Mouse (Mus musculus) neural tube, embryonic 14.5 days (tissue): Measurements from ENCODE around the gene Fbxw22. TPM values are rescaled to one million over a fixed set of nuclear protein-coding genes. Genes with fewer than 3 reads are reported as not detected.
"Not testable (repeated sequence)": the region's sequence is repeated elsewhere in the genome, so short reads cannot be mapped to it uniquely, and the experiment has no call there.

ENCODE experiments used
- ATAC-seq: fragments of 200-750 bp; cut with Nextera tagmentation; 2 replicates; pipeline ENCODE4 v1.8.0; 2017; ENCODE audit warnings: low read depth, mild to moderate bottlenecking, moderate TSS enrichment, moderate library complexity
- H3K27ac ChIP-seq: fragments of 300-500 bp; sonication (generic); 2 replicates; pipeline ENCODE4 v1.5.1; 2014; ENCODE audit warnings: low read depth, mild to moderate bottlenecking, control low read depth, low read length, moderate library complexity, mixed read lengths
- H3K27me3 ChIP-seq: fragments of 300-500 bp; sonication (generic); 2 replicates; pipeline ENCODE4 v1.6.1; 2014; ENCODE audit warnings: low read length; ENCODE audit not compliant: control insufficient read depth, insufficient read depth
- H3K36me3 ChIP-seq: fragments of 300-500 bp; sonication (generic); 2 replicates; pipeline ENCODE4 v1.6.1; 2014; ENCODE audit warnings: low read length, mixed read lengths; ENCODE audit not compliant: control insufficient read depth, insufficient read depth
- H3K4me1 ChIP-seq: fragments of 300-500 bp; sonication (generic); 2 replicates; pipeline ENCODE4 v1.6.1; 2014; ENCODE audit warnings: low read length; ENCODE audit not compliant: control insufficient read depth, insufficient read depth
- H3K4me2 ChIP-seq: fragments of 300-500 bp; sonication (generic); 2 replicates; pipeline ENCODE4 v1.6.1; 2014; ENCODE audit warnings: mild to moderate bottlenecking, low read depth, low read length, control low read depth
- H3K4me3 ChIP-seq: fragments of 300-500 bp; sonication (generic); 2 replicates; pipeline ENCODE4 v1.5.1; 2014; ENCODE audit warnings: low read depth, low read length, control low read depth, mixed read lengths
- H3K9ac ChIP-seq: fragments of 300-500 bp; sonication (generic); replicated peaks from 2 replicates; pipeline ENCODE4 v1.6.1; 2014; ENCODE audit warnings: low read depth, mild to moderate bottlenecking, control low read depth, low read length, mixed read lengths
- H3K9me3 ChIP-seq: fragments of 300-500 bp; sonication (generic); 2 replicates; pipeline ENCODE4 v1.6.1; 2016; ENCODE audit warnings: low read length; ENCODE audit not compliant: control insufficient read depth
- WGBS: fragments of 180-500 bp; shearing (Covaris S2); extraction: QIAGEN DNeasy Blood & Tissue Kit; methylation state at CpG from one replicate; pipeline ENCODE4 v1.1.7; 2014; 5-methylcytosine and 5-hydroxymethylcytosine counted together
- polyA plus RNA-seq: library from polyadenylated mRNA; unstranded; fragments of >200 nt; fragmentation: Nextera tagmentation; extraction: Ambion mirVana; gene quantifications from 2 replicates; pipeline ENCODE4 v1.2.1, GENCODE M21; 2014

The Fbxw22 gene
- not detected in 2 replicates for polyA plus RNA-seq

GRCm38 (mm10) chr9:109404196-109404595 lies at the start of gene Fbxw22:
Fbxw22 (minus strand) TSS chr9:109404296.
- not testable (repeated sequence) for H3K9ac ChIP-seq, H3K4me3 ChIP-seq, H3K36me3 ChIP-seq, H3K4me1 ChIP-seq, H3K4me2 ChIP-seq, H3K9me3 ChIP-seq, ATAC-seq, H3K27ac ChIP-seq, H3K27me3 ChIP-seq
- 84% methylated on average over 4 of the region's 4 CpGs for WGBS

- Histone ChIP-seq H3K4me1 (no peaks in the 10 kb centered on the region), H3K27ac (no peak within 1 kb of the TSS), H3K4me3 (no peak within 1 kb of the TSS), H3K36me3 (no peaks in the 10 kb centered on the region), H3K9ac (no peak within 1 kb of the TSS), H3K9me3 (no peaks in the 10 kb centered on the region), H3K4me2 (no peak within 1 kb of the TSS), H3K27me3 (no peaks in the 10 kb centered on the region)
- no peak for ATAC-seq
Observed at GRCm38 (mm10) chr9:109449040-109449439, 44.9 kb upstream of the Fbxw22 start, which contains the start of gene Fbxw16. Fbxw16 (minus strand) TSS chr9:109449140.

DNA sequence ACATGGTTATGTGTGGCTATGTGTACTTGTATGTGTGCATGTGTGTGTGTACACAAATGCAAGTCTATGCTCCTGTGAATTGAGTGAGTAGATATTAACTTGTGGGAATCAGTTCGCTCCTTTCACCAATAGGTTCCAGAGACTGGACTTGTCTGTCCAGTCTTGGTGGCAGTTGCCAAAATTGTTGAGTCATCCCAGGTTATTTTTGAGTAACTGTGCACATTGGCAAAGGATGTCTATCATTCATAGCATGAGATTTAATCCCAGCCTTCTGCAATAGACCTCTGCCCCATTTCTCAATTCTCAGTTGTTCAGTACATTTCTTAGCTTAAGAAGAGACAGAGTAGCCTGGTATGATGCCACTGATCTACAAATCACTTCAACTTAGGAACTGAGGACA lies 28.9 kb upstream of the Fbxw22 start:
- no peaks in the 10 kb centered on the region for H3K27me3 ChIP-seq
- no peak for ATAC-seq
- H3K9me3 ChIP-seq: no peaks in the 10 kb centered on the region
- H3K4me1 ChIP-seq: no peaks in the 10 kb centered on the region
- H3K4me3 ChIP-seq: no peak overlapping the region
- no peaks in the 10 kb centered on the region for H3K36me3 ChIP-seq
- no peak overlapping the region for H3K4me2 ChIP-seq
- no peak overlapping the region for H3K27ac ChIP-seq
- whole genome bisulfite sequencing: 86% methylated on average over 1 of the region's 1 CpGs
- H3K9ac ChIP-seq: no peak overlapping the region

- not testable (repeated sequence) for H3K9me3 ChIP-seq, H3K4me2 ChIP-seq, ATAC-seq, H3K27ac ChIP-seq, H3K4me1 ChIP-seq, H3K9ac ChIP-seq, H3K4me3 ChIP-seq, H3K27me3 ChIP-seq, H3K36me3 ChIP-seq
- no CpG with 5 or more reads among the region's 1 CpGs for WGBS
Observed at GRCm38 (mm10) chr9:109339559-109339958, 64.5 kb downstream of the Fbxw22 start, which contains the start of gene Fbxw28. Fbxw28 (minus strand) TSS chr9:109339659.

Other genes starting within 250 kb of the Fbxw22 start
- not detected in 2 replicates for gene Fbxw21, start 242.3 kb downstream of the Fbxw22 start, polyA plus RNA-seq
- gene Fbxw13, start 208.3 kb downstream of the Fbxw22 start, polyA plus RNA-seq: not detected in 2 replicates
- not detected in 2 replicates for gene Fbxw20, start 169.5 kb downstream of the Fbxw22 start, polyA plus RNA-seq
- not detected in 2 replicates for gene Fbxw14, start 116.6 kb downstream of the Fbxw22 start, polyA plus RNA-seq
- gene Fbxw28, start 64.6 kb downstream of the Fbxw22 start, polyA plus RNA-seq: not detected in 2 replicates
- gene Fbxw16, start 44.8 kb upstream of the Fbxw22 start, polyA plus RNA-seq: not detected in 2 replicates
- not detected in 2 replicates for gene Fbxw19, start 91.6 kb upstream of the Fbxw22 start, polyA plus RNA-seq
- not detected in 2 replicates for gene Fbxw15, start 164.0 kb upstream of the Fbxw22 start, polyA plus RNA-seq
- gene Fbxw24, start 221.8 kb upstream of the Fbxw22 start, polyA plus RNA-seq: not detected in 2 replicates